Mouse (Mus musculus) retina, postnatal 1 day (tissue): Measurements from ENCODE around the gene Rps6ka5.
A peak's percentile ranks its signal among the peaks of the same experiment; 100 is the strongest.

ENCODE experiments used
- DNase-seq: peaks from one replicate; pipeline ENCODE4 v3.0.0-alpha.2; 2012

Gene Rps6ka5

GRCm38 (mm10) chr12:100726651-100727050 is at the start of gene Rps6ka5:
Rps6ka5 (minus strand) TSS chr12:100726983.
- DNase-seq, result no peak

GRCm38 (mm10) chr12:100775911-100776581 is 49.3 kb upstream of the Rps6ka5 start:
- DNase-seq, result no peak

- no peak for DNase-seq
These were observed 48.5 kb upstream of the Rps6ka5 start for GRCm38 (mm10) chr12:100775291-100775690.

- no peak for DNase-seq
These were observed 48.0 kb upstream of the Rps6ka5 start for GRCm38 (mm10) chr12:100774756-100775155.

GRCm38 (mm10) chr12:100772230-100772984 is 45.6 kb upstream of the Rps6ka5 start:
- DNase-seq, result peak; percentile 17

- DNase-seq, result no peak
These were observed 44.0 kb upstream of the Rps6ka5 start for GRCm38 (mm10) chr12:100770765-100771164.

GRCm38 (mm10) chr12:100769871-100770270 is 43.1 kb upstream of the Rps6ka5 start:
- no peak for DNase-seq

- no peak for DNase-seq
These were observed 37.7 kb upstream of the Rps6ka5 start for GRCm38 (mm10) chr12:100764329-100765018.

- DNase-seq, result no peak
These were observed 36.1 kb upstream of the Rps6ka5 start for GRCm38 (mm10) chr12:100762663-100763425.

GRCm38 (mm10) chr12:100757427-100757826 is 30.6 kb upstream of the Rps6ka5 start:
- DNase-seq, result no peak

- peak; percentile 32 for DNase-seq
These were observed 26.9 kb upstream of the Rps6ka5 start for GRCm38 (mm10) chr12:100753716-100754115.

GRCm38 (mm10) chr12:100752977-100753376 is 26.2 kb upstream of the Rps6ka5 start:
- no peak for DNase-seq

- DNase-seq, result no peak
These were observed 15.7 kb upstream of the Rps6ka5 start for GRCm38 (mm10) chr12:100742468-100742867.

GRCm38 (mm10) chr12:100740313-100740712 is 13.5 kb upstream of the Rps6ka5 start:
- no peak for DNase-seq

GRCm38 (mm10) chr12:100739011-100739570 is 12.3 kb upstream of the Rps6ka5 start:
- DNase-seq, result no peak

- no peak for DNase-seq
These were observed 11.7 kb upstream of the Rps6ka5 start for GRCm38 (mm10) chr12:100738498-100738897.

- DNase-seq, result no peak
These were observed 8.8 kb upstream of the Rps6ka5 start for GRCm38 (mm10) chr12:100735581-100735980.

- peak; percentile 53 for DNase-seq
These were observed 8.4 kb upstream of the Rps6ka5 start for GRCm38 (mm10) chr12:100735156-100735555.

- peak; percentile 15 for DNase-seq
These were observed 2.1 kb upstream of the Rps6ka5 start for GRCm38 (mm10) chr12:100728646-100729485.

GRCm38 (mm10) chr12:100727891-100728290 is 1.1 kb upstream of the Rps6ka5 start:
- DNase-seq, result no peak

- DNase-seq, result no peak
These were observed 1.4 kb downstream of the Rps6ka5 start for GRCm38 (mm10) chr12:100725458-100725786.
